Mouse (Mus musculus): ENCODE results near the gene Gm47841. TPM values are rescaled to one million over a fixed set of nuclear protein-coding genes. Genes with fewer than 3 reads are reported as not detected.

Gm47841 gene
- polyA plus RNA-seq, 1 experiment from 2014 or later: not detected

- no peak overlapping the region for H3K9ac ChIP-seq (ENCODE audit: low read depth, low read length)
- DNase-seq (ENCODE audit: low spot score) (peak; percentile 85), ATAC-seq (ENCODE audit: low FRiP score) (no peak)
- no peak overlapping the region for H3K4me2 ChIP-seq (replicated peaks; ENCODE audit: low read depth, low read length)
- no peaks in the 10 kb centered on the region; the same call in 1 of the 2 replicates for H3K36me3 ChIP-seq (ENCODE audit: control insufficient read depth, insufficient read depth, low read length)
- peaks cover 29% of the 10 kb centered on the region for H3K27me3 ChIP-seq (ENCODE audit: control insufficient read depth, insufficient read depth, low read length)
- H3K4me1 ChIP-seq (replicated peaks; ENCODE audit: control insufficient read depth, insufficient read depth, low read length): peaks cover 11% of the 10 kb centered on the region
- WGBS: 27% methylated on average over 6 of the region's 6 CpGs
- no peak overlapping the region for H3K4me3 ChIP-seq (ENCODE audit: low read depth, low read length)
- no peaks in the 10 kb centered on the region for H3K9me3 ChIP-seq (ENCODE audit: control insufficient read depth, low read length)
- H3K27ac ChIP-seq (ENCODE audit: low read depth, low read length): no peak overlapping the region
These were observed 4.6 kb downstream of the Gm47841 start for GRCm38 (mm10) chr15:101042613-101043012.

- ATAC-seq (ENCODE audit: low FRiP score): no peak
- WGBS: 68% methylated on average over 6 of the region's 6 CpGs
These were observed 5.2 kb downstream of the Gm47841 start for GRCm38 (mm10) chr15:101041966-101042365.

GRCm38 (mm10) chr15:101039651-101040050 lies 7.5 kb downstream of the Gm47841 start:
- Histone ChIP-seq H3K4me2 (replicated peaks; ENCODE audit: low read depth, low read length) (no peak overlapping the region), H3K36me3 (ENCODE audit: control insufficient read depth, insufficient read depth, low read length) (peaks cover 2% of the 10 kb centered on the region; the same call in 1 of the 2 replicates), H3K9me3 (ENCODE audit: control insufficient read depth, low read length) (no peaks in the 10 kb centered on the region), H3K27ac (ENCODE audit: low read depth, low read length) (no peak overlapping the region), H3K9ac (ENCODE audit: low read depth, low read length) (no peak overlapping the region), H3K4me1 (replicated peaks; ENCODE audit: control insufficient read depth, insufficient read depth, low read length) (0 out of 2 replicates have a peak, but pooled peaks cover 2% of the 10 kb centered on the region), H3K4me3 (ENCODE audit: low read depth, low read length) (no peak overlapping the region), H3K27me3 (ENCODE audit: control insufficient read depth, insufficient read depth, low read length) (peaks cover 9% of the 10 kb centered on the region)
- WGBS: 56% methylated on average over 17 of the region's 17 CpGs
- ATAC-seq (ENCODE audit: low FRiP score): no peak
- DNase-seq (ENCODE audit: low spot score): no peak

More at GRCm38 (mm10) chr15:101041966-101042365, 5.2 kb downstream of the Gm47841 start:
- Histone ChIP-seq H3K4me1 (replicated peaks; ENCODE audit: control insufficient read depth, insufficient read depth, low read length) (peaks cover 8% of the 10 kb centered on the region), H3K4me2 (replicated peaks; ENCODE audit: low read depth, low read length) (no peak overlapping the region), H3K9ac (ENCODE audit: low read depth, low read length) (no peak overlapping the region), H3K36me3 (ENCODE audit: control insufficient read depth, insufficient read depth, low read length) (no peaks in the 10 kb centered on the region; the same call in 1 of the 2 replicates), H3K9me3 (ENCODE audit: control insufficient read depth, low read length) (no peaks in the 10 kb centered on the region), H3K4me3 (ENCODE audit: low read depth, low read length) (no peak overlapping the region), H3K27me3 (ENCODE audit: control insufficient read depth, insufficient read depth, low read length) (peaks cover 29% of the 10 kb centered on the region), H3K27ac (ENCODE audit: low read depth, low read length) (no peak overlapping the region)
- DNase-seq (ENCODE audit: low spot score): no peak

GRCm38 (mm10) chr15:101028960-101029359 lies 18.2 kb downstream of the Gm47841 start:
- DNase-seq (ENCODE audit: low spot score) (no peak), ATAC-seq (ENCODE audit: low FRiP score) (no peak)
- no peak overlapping the region for H3K4me2 ChIP-seq (replicated peaks; ENCODE audit: low read depth, low read length)
- H3K9ac ChIP-seq (ENCODE audit: low read depth, low read length): no peak overlapping the region
- H3K9me3 ChIP-seq (ENCODE audit: control insufficient read depth, low read length): no peaks in the 10 kb centered on the region
- no peaks in the 10 kb centered on the region; the same call in 1 of the 2 replicates for H3K4me1 ChIP-seq (replicated peaks; ENCODE audit: control insufficient read depth, insufficient read depth, low read length)
- H3K4me3 ChIP-seq (ENCODE audit: low read depth, low read length): no peak overlapping the region
- 72% methylated on average over 2 of the region's 2 CpGs for WGBS
- no peaks in the 10 kb centered on the region for H3K27me3 ChIP-seq (ENCODE audit: control insufficient read depth, insufficient read depth, low read length)
- H3K36me3 ChIP-seq (ENCODE audit: control insufficient read depth, insufficient read depth, low read length): no peaks in the 10 kb centered on the region
- H3K27ac ChIP-seq (ENCODE audit: low read depth, low read length): no peak overlapping the region

GRCm38 (mm10) chr15:101011352-101011751 lies 35.8 kb downstream of the Gm47841 start:
- no peak overlapping the region for H3K9ac ChIP-seq (ENCODE audit: low read depth, low read length)
- DNase-seq (ENCODE audit: low spot score): no peak
- H3K4me3 ChIP-seq (ENCODE audit: low read depth, low read length): no peak overlapping the region
- no peaks in the 10 kb centered on the region for H3K27me3 ChIP-seq (ENCODE audit: control insufficient read depth, insufficient read depth, low read length)
- H3K9me3 ChIP-seq (ENCODE audit: control insufficient read depth, low read length): no peaks in the 10 kb centered on the region
- no peak overlapping the region for H3K27ac ChIP-seq (ENCODE audit: low read depth, low read length)
- WGBS: 90% methylated on average over 6 of the region's 6 CpGs
- no peak for ATAC-seq (ENCODE audit: low FRiP score)
- no peak overlapping the region for H3K4me2 ChIP-seq (replicated peaks; ENCODE audit: low read depth, low read length)
- no peaks in the 10 kb centered on the region; the same call in 1 of the 2 replicates for H3K4me1 ChIP-seq (replicated peaks; ENCODE audit: control insufficient read depth, insufficient read depth, low read length)
- H3K36me3 ChIP-seq (ENCODE audit: control insufficient read depth, insufficient read depth, low read length): 0 out of 2 replicates have a peak, but pooled peaks cover 2% of the 10 kb centered on the region

GRCm38 (mm10) chr15:101008386-101009010 lies 38.7 kb downstream of the Gm47841 start:
- no peak overlapping the region for H3K4me2 ChIP-seq (replicated peaks; ENCODE audit: low read depth, low read length)
- no peak for ATAC-seq (ENCODE audit: low FRiP score)
- H3K27ac ChIP-seq (ENCODE audit: low read depth, low read length): no peak overlapping the region
- no peaks in the 10 kb centered on the region for H3K27me3 ChIP-seq (ENCODE audit: control insufficient read depth, insufficient read depth, low read length)
- H3K36me3 ChIP-seq (ENCODE audit: control insufficient read depth, insufficient read depth, low read length): no peaks in the 10 kb centered on the region
- no peaks in the 10 kb centered on the region for H3K9me3 ChIP-seq (ENCODE audit: control insufficient read depth, low read length)
- no peak overlapping the region for H3K9ac ChIP-seq (ENCODE audit: low read depth, low read length)
- WGBS: 94% methylated on average over 14 of the region's 14 CpGs
- no peaks in the 10 kb centered on the region; the same call in 1 of the 2 replicates for H3K4me1 ChIP-seq (replicated peaks; ENCODE audit: control insufficient read depth, insufficient read depth, low read length)
- H3K4me3 ChIP-seq (ENCODE audit: low read depth, low read length): no peak overlapping the region
- DNase-seq (ENCODE audit: low spot score): no peak

- Histone ChIP-seq H3K9ac (ENCODE audit: low read depth, low read length) (no peak overlapping the region), H3K27ac (ENCODE audit: low read depth, low read length) (no peak overlapping the region), H3K27me3 (ENCODE audit: control insufficient read depth, insufficient read depth, low read length) (no peaks in the 10 kb centered on the region), H3K4me1 (replicated peaks; ENCODE audit: control insufficient read depth, insufficient read depth, low read length) (no peaks in the 10 kb centered on the region; the same call in 1 of the 2 replicates), H3K4me3 (ENCODE audit: low read depth, low read length) (no peak overlapping the region), H3K36me3 (ENCODE audit: control insufficient read depth, insufficient read depth, low read length) (no peaks in the 10 kb centered on the region), H3K4me2 (replicated peaks; ENCODE audit: low read depth, low read length) (no peak overlapping the region), H3K9me3 (ENCODE audit: control insufficient read depth, low read length) (no peaks in the 10 kb centered on the region)
- no peak for ATAC-seq (ENCODE audit: low FRiP score)
- no peak for DNase-seq (ENCODE audit: low spot score)
- 78% methylated on average over 7 of the region's 7 CpGs for WGBS
These were observed 40.0 kb downstream of the Gm47841 start for GRCm38 (mm10) chr15:101007236-101007635.

GRCm38 (mm10) chr15:101006251-101007040 lies 40.8 kb downstream of the Gm47841 start:
- H3K4me3 ChIP-seq (ENCODE audit: low read depth, low read length): peak overlapping the region; percentile 15
- H3K4me2 ChIP-seq (replicated peaks; ENCODE audit: low read depth, low read length): peak overlapping the region; percentile 37
- no peaks in the 10 kb centered on the region; the same call in 1 of the 2 replicates for H3K4me1 ChIP-seq (replicated peaks; ENCODE audit: control insufficient read depth, insufficient read depth, low read length)
- DNase-seq (ENCODE audit: low spot score): peak; percentile 65
- H3K9ac ChIP-seq (ENCODE audit: low read depth, low read length): peak overlapping the region; percentile 8; the same call in 1 of the 2 replicates
- no peaks in the 10 kb centered on the region for H3K27me3 ChIP-seq (ENCODE audit: control insufficient read depth, insufficient read depth, low read length)
- no peak overlapping the region for H3K27ac ChIP-seq (ENCODE audit: low read depth, low read length)
- ATAC-seq (ENCODE audit: low FRiP score): peak; percentile 66; the same call in 1 of the 2 replicates
- WGBS: 14% methylated on average over 14 of the region's 15 CpGs
- H3K9me3 ChIP-seq (ENCODE audit: control insufficient read depth, low read length): no peaks in the 10 kb centered on the region
- no peaks in the 10 kb centered on the region for H3K36me3 ChIP-seq (ENCODE audit: control insufficient read depth, insufficient read depth, low read length)
